Mouse (Mus musculus): ENCODE results near the gene Slc35c1.
"Not testable (repeated sequence)": the region's sequence is repeated elsewhere in the genome, so short reads cannot be mapped to it uniquely, and the experiment has no call there.

Gene Slc35c1

GRCm38 (mm10) chr2:92459921-92460707 lies at the start of gene Slc35c1:
Gene Slc35c1 (minus strand): TSS chr2:92460538.
- DNase-seq: peak; percentile 44

- DNase-seq: no peak
Observed at GRCm38 (mm10) chr2:92505291-92505690, 45.0 kb upstream of the Slc35c1 start.

GRCm38 (mm10) chr2:92503421-92503820 lies 43.1 kb upstream of the Slc35c1 start:
- no peak for DNase-seq

GRCm38 (mm10) chr2:92499701-92500322 lies 39.5 kb upstream of the Slc35c1 start:
- no peak for DNase-seq

GRCm38 (mm10) chr2:92497112-92497511 lies 36.8 kb upstream of the Slc35c1 start:
- DNase-seq: no peak

- no peak for DNase-seq
Observed at GRCm38 (mm10) chr2:92496681-92497080, 36.3 kb upstream of the Slc35c1 start.

GRCm38 (mm10) chr2:92494956-92495355 lies 34.6 kb upstream of the Slc35c1 start:
- DNase-seq: no peak

- no peak for DNase-seq
Observed at GRCm38 (mm10) chr2:92494423-92494822, 34.1 kb upstream of the Slc35c1 start.

- DNase-seq: peak; percentile 49
Observed at GRCm38 (mm10) chr2:92493656-92494390, 33.5 kb upstream of the Slc35c1 start.

- no peak for DNase-seq
Observed at GRCm38 (mm10) chr2:92491950-92492501, 31.7 kb upstream of the Slc35c1 start.

GRCm38 (mm10) chr2:92490541-92490940 lies 30.2 kb upstream of the Slc35c1 start:
- no peak for DNase-seq

- DNase-seq: no peak
Observed at GRCm38 (mm10) chr2:92487791-92488190, 27.5 kb upstream of the Slc35c1 start.

GRCm38 (mm10) chr2:92486911-92487310 lies 26.6 kb upstream of the Slc35c1 start:
- DNase-seq: no peak

- peak; percentile 71 for DNase-seq
Observed at GRCm38 (mm10) chr2:92486403-92486802, 26.1 kb upstream of the Slc35c1 start.

GRCm38 (mm10) chr2:92485640-92486295 lies 25.4 kb upstream of the Slc35c1 start:
- DNase-seq: peak; percentile 60

- DNase-seq: no peak
Observed at GRCm38 (mm10) chr2:92484256-92485025, 24.1 kb upstream of the Slc35c1 start.

GRCm38 (mm10) chr2:92483505-92483904 lies 23.2 kb upstream of the Slc35c1 start:
- no peak for DNase-seq

GRCm38 (mm10) chr2:92482551-92482950 lies 22.2 kb upstream of the Slc35c1 start:
- no peak for DNase-seq

GRCm38 (mm10) chr2:92478313-92478688 lies 18.0 kb upstream of the Slc35c1 start:
- no peak for DNase-seq

GRCm38 (mm10) chr2:92477672-92478312 lies 17.5 kb upstream of the Slc35c1 start:
- DNase-seq: no peak

GRCm38 (mm10) chr2:92476580-92476979 lies 16.2 kb upstream of the Slc35c1 start:
- DNase-seq: not testable (repeated sequence)

GRCm38 (mm10) chr2:92475711-92476110 lies 15.4 kb upstream of the Slc35c1 start:
- DNase-seq: no peak

Measured in cerebellum, adult 11 months (tissue).